Mouse (Mus musculus): ENCODE data around the gene Spin2f.
"Not testable (repeated sequence)": the region's sequence is repeated elsewhere in the genome, so short reads cannot be mapped to it uniquely, and the experiment has no call there.

Gene Spin2f

DNA sequence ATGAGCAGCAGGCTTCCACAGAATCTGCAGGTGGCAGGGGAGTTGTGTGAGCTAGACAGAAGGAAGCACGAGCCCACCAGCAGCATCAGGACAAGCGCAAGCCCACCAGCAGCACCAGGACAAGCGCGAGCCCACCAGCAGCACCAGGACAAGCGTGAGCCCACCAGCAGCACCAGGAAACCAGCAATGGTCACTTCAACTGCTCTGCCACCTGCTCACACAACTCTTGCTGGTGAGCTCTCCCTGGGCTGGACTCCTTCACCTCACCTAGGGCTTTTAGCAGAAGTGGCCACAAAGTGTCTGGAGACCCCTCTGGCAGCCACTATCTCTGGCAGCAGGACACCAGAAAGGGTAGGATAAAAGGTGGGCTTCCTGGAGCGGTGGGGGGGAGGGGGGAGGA, at the start of gene Spin2f:
TSS of gene Spin2f (plus strand) at position 301 of the 400 bp plus-strand sequence.
- POLR2A ChIA-PET, CTCF ChIA-PET: not testable (repeated sequence)

DNA sequence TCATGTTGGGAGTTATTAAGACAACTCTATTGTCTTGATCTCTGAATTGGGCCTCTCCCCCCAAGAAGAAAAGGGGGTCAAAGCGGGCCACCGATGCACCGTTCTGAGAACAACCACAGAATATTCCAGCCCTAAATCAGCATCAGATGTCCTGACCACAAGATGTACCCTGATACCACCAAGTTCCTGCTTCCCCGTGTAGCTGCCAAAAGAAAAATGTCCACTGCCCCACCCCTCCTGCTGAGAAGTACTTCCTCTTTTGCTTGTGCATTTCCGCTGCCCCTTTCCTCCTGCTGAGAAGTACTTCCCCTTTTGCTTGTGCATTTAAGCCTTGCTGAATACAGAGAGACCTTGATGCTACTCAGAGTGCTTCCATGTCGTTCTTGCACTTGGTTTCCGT, 41.6 kb upstream of the Spin2f start:
- CTCF ChIA-PET, POLR2A ChIA-PET: not testable (repeated sequence)

DNA sequence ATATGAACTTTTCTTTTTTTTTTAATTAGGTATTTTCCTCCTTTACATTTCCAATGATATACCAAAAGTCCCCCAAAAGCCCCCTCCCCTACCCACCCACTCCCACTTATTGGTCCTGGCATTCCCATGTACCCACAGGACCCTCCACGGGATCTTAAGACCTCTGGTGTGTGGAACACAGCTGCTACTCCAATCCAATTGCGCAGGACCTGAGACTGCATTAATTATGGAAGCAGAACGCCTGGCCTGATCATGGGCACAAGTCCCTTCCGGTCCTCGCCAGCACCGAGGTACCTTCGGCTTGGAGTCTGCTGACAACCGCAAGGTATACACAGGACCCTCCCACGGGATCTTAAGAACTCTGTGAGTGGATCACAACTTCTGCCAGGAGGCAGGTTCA, 30.2 kb upstream of the Spin2f start:
- POLR2A ChIA-PET, CTCF ChIA-PET: not testable (repeated sequence)

DNA sequence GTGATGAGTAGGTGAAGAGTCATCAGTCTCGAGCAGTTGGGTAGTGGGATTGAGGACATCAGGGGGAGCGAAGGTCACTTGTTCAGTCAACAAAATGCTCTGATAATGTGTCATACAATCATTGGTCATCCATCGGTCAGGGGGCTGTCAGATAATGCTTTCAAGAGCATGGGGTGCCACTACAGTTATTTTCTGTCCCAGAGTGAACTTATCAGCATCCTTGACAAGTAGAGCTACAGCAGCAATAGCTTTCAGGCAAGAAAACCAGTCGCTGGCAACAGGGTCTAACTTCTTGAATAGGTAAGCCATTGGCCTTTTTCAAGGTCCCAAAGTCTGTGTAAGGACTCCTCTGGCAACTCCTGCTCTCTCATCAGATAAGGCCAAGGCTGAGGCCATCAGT, 18.6 kb upstream of the Spin2f start:
- POLR2A ChIA-PET, CTCF ChIA-PET: not testable (repeated sequence)

DNA sequence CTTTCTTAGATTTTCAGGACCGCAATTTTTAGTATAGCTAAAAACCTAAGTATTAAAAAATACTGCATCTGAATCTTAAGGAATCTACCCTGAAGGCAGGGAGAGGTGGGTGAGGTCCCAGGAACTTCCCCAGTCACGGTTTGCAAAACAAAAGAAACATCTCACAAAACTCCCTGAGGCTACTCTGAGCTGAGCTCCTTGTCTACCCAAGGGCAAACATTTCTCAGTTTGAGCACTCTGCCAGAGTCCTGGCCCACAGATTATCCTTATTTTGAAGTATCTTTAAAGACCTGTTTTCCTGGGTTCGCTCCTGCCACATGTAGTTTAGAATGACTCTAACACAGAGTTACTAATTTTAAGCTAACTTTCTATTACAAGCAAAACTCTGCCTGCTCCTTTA, 11.9 kb upstream of the Spin2f start:
- POLR2A ChIA-PET, CTCF ChIA-PET: not testable (repeated sequence)
